Mouse (Mus musculus): Measurements from ENCODE around the gene Ski. TPM values are rescaled to one million over a fixed set of nuclear protein-coding genes. Genes with fewer than 3 reads are reported as not detected.

The Ski gene
- polyA plus RNA-seq, 1 experiment = 0.57 TPM

- H3K36me3 ChIP-seq (ENCODE audit: control insufficient read depth) = no peaks in the 10 kb centered on the region
- no peaks in the 10 kb centered on the region for H3K9me3 ChIP-seq (ENCODE audit: control insufficient read depth, low read length)
- peaks cover 10% of the 10 kb centered on the region for H3K27me3 ChIP-seq (ENCODE audit: control insufficient read depth)
- H3K4me1 ChIP-seq (ENCODE audit: control insufficient read depth) = peaks cover 2% of the 10 kb centered on the region; the same call in 1 of the 2 replicates
- no peak for TF ChIP-seq GATA1 (IDR thresholded peaks at IDR 0.05; ENCODE audit: low read length)
- TF ChIP-seq TAL1 (IDR thresholded peaks at IDR 0.05; ENCODE audit: low read length) = no peak
- no peak overlapping the region for H3K4me3 ChIP-seq (replicated peaks)
Observed at GRCm38 (mm10) chr4:155144548-155145180, 77.7 kb downstream of the Ski start.

- Histone ChIP-seq H3K27me3 (ENCODE audit: control insufficient read depth) (peaks cover 3% of the 10 kb centered on the region), H3K4me1 (ENCODE audit: control insufficient read depth) (peaks cover 2% of the 10 kb centered on the region; the same call in 1 of the 2 replicates), H3K4me3 (replicated peaks) (no peak overlapping the region), H3K36me3 (ENCODE audit: control insufficient read depth) (no peaks in the 10 kb centered on the region), H3K9me3 (ENCODE audit: control insufficient read depth, low read length) (no peaks in the 10 kb centered on the region)
- TF ChIP-seq GATA1 (IDR thresholded peaks at IDR 0.05; ENCODE audit: low read length) (no peak), TAL1 (IDR thresholded peaks at IDR 0.05; ENCODE audit: low read length) (no peak)
Observed at GRCm38 (mm10) chr4:155143871-155144502, 78.4 kb downstream of the Ski start.

- TF ChIP-seq GATA1 (IDR thresholded peaks at IDR 0.05; ENCODE audit: low read length) (no peak), TAL1 (IDR thresholded peaks at IDR 0.05; ENCODE audit: low read length) (no peak)
Observed at GRCm38 (mm10) chr4:155143411-155143810, 79.0 kb downstream of the Ski start.

GRCm38 (mm10) chr4:155142836-155143235, 79.6 kb downstream of the Ski start:
- no peaks in the 10 kb centered on the region for H3K27me3 ChIP-seq (ENCODE audit: control insufficient read depth)
- H3K36me3 ChIP-seq (ENCODE audit: control insufficient read depth) = no peaks in the 10 kb centered on the region
- TF ChIP-seq TAL1 (IDR thresholded peaks at IDR 0.05; ENCODE audit: low read length) (no peak), GATA1 (IDR thresholded peaks at IDR 0.05; ENCODE audit: low read length) (no peak)
- no peaks in the 10 kb centered on the region for H3K4me1 ChIP-seq (ENCODE audit: control insufficient read depth)
- no peaks in the 10 kb centered on the region for H3K9me3 ChIP-seq (ENCODE audit: control insufficient read depth, low read length)
- H3K4me3 ChIP-seq (replicated peaks) = no peak overlapping the region

More at GRCm38 (mm10) chr4:155143411-155143810, 79.0 kb downstream of the Ski start:
- no peaks in the 10 kb centered on the region for H3K36me3 ChIP-seq (ENCODE audit: control insufficient read depth)
- H3K9me3 ChIP-seq (ENCODE audit: control insufficient read depth, low read length) = no peaks in the 10 kb centered on the region
- no peak overlapping the region for H3K4me3 ChIP-seq (replicated peaks)
- H3K4me1 ChIP-seq (ENCODE audit: control insufficient read depth) = no peaks in the 10 kb centered on the region
- no peaks in the 10 kb centered on the region for H3K27me3 ChIP-seq (ENCODE audit: control insufficient read depth)

- no peaks in the 10 kb centered on the region for H3K4me1 ChIP-seq (ENCODE audit: control insufficient read depth)
- no peak overlapping the region for H3K4me3 ChIP-seq (replicated peaks)
- no peaks in the 10 kb centered on the region for H3K27me3 ChIP-seq (ENCODE audit: control insufficient read depth)
- H3K9me3 ChIP-seq (ENCODE audit: control insufficient read depth, low read length) = peaks cover 3% of the 10 kb centered on the region; the same call in 1 of the 2 replicates
- H3K36me3 ChIP-seq (ENCODE audit: control insufficient read depth) = no peaks in the 10 kb centered on the region
- no peak for TF ChIP-seq GATA1 (IDR thresholded peaks at IDR 0.05; ENCODE audit: low read length)
- TF ChIP-seq TAL1 (IDR thresholded peaks at IDR 0.05; ENCODE audit: low read length) = no peak
Observed at GRCm38 (mm10) chr4:155140795-155141265, 81.6 kb downstream of the Ski start.

- Histone ChIP-seq H3K27me3 (ENCODE audit: control insufficient read depth) (no peaks in the 10 kb centered on the region), H3K4me1 (ENCODE audit: control insufficient read depth) (no peaks in the 10 kb centered on the region), H3K4me3 (replicated peaks) (no peak overlapping the region), H3K9me3 (ENCODE audit: control insufficient read depth, low read length) (peaks cover 3% of the 10 kb centered on the region; the same call in 1 of the 2 replicates), H3K36me3 (ENCODE audit: control insufficient read depth) (no peaks in the 10 kb centered on the region)
- TF ChIP-seq GATA1 (IDR thresholded peaks at IDR 0.05; ENCODE audit: low read length) (no peak), TAL1 (IDR thresholded peaks at IDR 0.05; ENCODE audit: low read length) (no peak)
Observed at GRCm38 (mm10) chr4:155140150-155140549, 82.2 kb downstream of the Ski start.

- H3K4me1 ChIP-seq (ENCODE audit: control insufficient read depth) = no peaks in the 10 kb centered on the region
- H3K4me3 ChIP-seq (replicated peaks) = no peak overlapping the region
- TF ChIP-seq TAL1 (IDR thresholded peaks at IDR 0.05; ENCODE audit: low read length) = no peak
- TF ChIP-seq GATA1 (IDR thresholded peaks at IDR 0.05; ENCODE audit: low read length) = no peak
- peaks cover 3% of the 10 kb centered on the region; the same call in 1 of the 2 replicates for H3K9me3 ChIP-seq (ENCODE audit: control insufficient read depth, low read length)
- H3K27me3 ChIP-seq (ENCODE audit: control insufficient read depth) = no peaks in the 10 kb centered on the region
- H3K36me3 ChIP-seq (ENCODE audit: control insufficient read depth) = no peaks in the 10 kb centered on the region
Observed at GRCm38 (mm10) chr4:155139281-155140045, 82.9 kb downstream of the Ski start.

- H3K4me3 ChIP-seq (replicated peaks) = no peak overlapping the region
- peaks cover 3% of the 10 kb centered on the region; the same call in 1 of the 2 replicates for H3K9me3 ChIP-seq (ENCODE audit: control insufficient read depth, low read length)
- H3K27me3 ChIP-seq (ENCODE audit: control insufficient read depth) = no peaks in the 10 kb centered on the region
- H3K4me1 ChIP-seq (ENCODE audit: control insufficient read depth) = no peaks in the 10 kb centered on the region
- H3K36me3 ChIP-seq (ENCODE audit: control insufficient read depth) = no peaks in the 10 kb centered on the region
- TF ChIP-seq GATA1 (IDR thresholded peaks at IDR 0.05; ENCODE audit: low read length) (no peak), TAL1 (IDR thresholded peaks at IDR 0.05; ENCODE audit: low read length) (no peak)
Observed at GRCm38 (mm10) chr4:155138451-155138850, 83.9 kb downstream of the Ski start.

- Histone ChIP-seq H3K27me3 (ENCODE audit: control insufficient read depth) (no peaks in the 10 kb centered on the region), H3K4me3 (replicated peaks) (no peak overlapping the region), H3K36me3 (ENCODE audit: control insufficient read depth) (no peaks in the 10 kb centered on the region), H3K4me1 (ENCODE audit: control insufficient read depth) (no peaks in the 10 kb centered on the region), H3K9me3 (ENCODE audit: control insufficient read depth, low read length) (peaks cover 3% of the 10 kb centered on the region; the same call in 1 of the 2 replicates)
- no peak for TF ChIP-seq TAL1 (IDR thresholded peaks at IDR 0.05; ENCODE audit: low read length)
- no peak for TF ChIP-seq GATA1 (IDR thresholded peaks at IDR 0.05; ENCODE audit: low read length)
Observed at GRCm38 (mm10) chr4:155137891-155138290, 84.5 kb downstream of the Ski start.

All from erythroblast, embryonic 14.5 days (primary cell).